Mouse (Mus musculus) G1E (cell line): Measurements from ENCODE around the gene Sod2.
"Not testable (repeated sequence)": the region's sequence is repeated elsewhere in the genome, so short reads cannot be mapped to it uniquely, and the experiment has no call there.

ENCODE experiments used
- CTCF ChIP-seq: IDR thresholded peaks from 2 replicates; pipeline ENCODE4 v1.5.1; 2012; ENCODE audit warnings: low read depth, low read length, inconsistent platforms, mixed read lengths
- GATA1 ChIP-seq: IDR thresholded peaks from 2 replicates; pipeline ENCODE4 v1.6.1; 2012; ENCODE audit warnings: borderline replicate concordance, low read length, inconsistent platforms, mixed read lengths
- GATA2 ChIP-seq: IDR thresholded peaks from 2 replicates; pipeline ENCODE4 v1.6.1; 2012; ENCODE audit warnings: low read depth, low read length, inconsistent platforms, borderline replicate concordance
- POLR2AphosphoS5 ChIP-seq: IDR thresholded peaks from 2 replicates; pipeline ENCODE4 v1.6.1; 2012; ENCODE audit warnings: low read depth, low read length, inconsistent platforms; ENCODE audit not compliant: insufficient replicate concordance
- TAL1 ChIP-seq: conservative IDR thresholded peaks from 2 replicates; pipeline ENCODE4 v1.6.1; 2012; ENCODE audit warnings: low read depth, low read length, inconsistent platforms, mixed read lengths

DNA sequence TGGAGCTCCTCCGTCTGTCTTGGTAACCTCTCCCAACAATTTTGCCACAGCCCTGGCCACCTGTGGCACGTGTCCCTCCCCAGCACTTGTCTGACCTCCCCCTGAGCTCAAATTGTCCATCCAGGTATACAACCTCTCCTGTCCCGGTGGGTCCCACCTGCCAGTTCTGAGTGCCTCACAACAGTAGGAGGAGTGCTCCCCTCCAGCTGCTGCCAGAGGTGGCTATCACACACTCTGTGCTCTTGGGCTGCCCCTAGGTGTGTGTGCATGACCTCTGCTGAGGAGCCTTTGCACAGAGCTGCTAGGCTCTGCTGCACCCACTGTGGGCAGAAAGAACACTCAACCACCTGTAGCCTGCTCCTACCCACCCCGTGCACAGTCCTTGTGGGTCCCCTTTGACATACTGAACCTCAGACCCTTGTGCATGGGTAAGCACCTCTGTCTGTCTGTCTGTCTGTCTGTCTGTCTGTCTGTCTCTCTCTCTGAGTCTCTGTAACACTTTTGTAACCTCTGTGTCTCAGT lies 61.3 kb downstream of the Sod2 start:
- not testable (repeated sequence) for TF ChIP-seq CTCF, TAL1, GATA1, POLR2AphosphoS5, GATA2
